Mouse (Mus musculus) cerebellum, adult 9-11 months (tissue): Measurements from ENCODE around the gene Gper1.
A peak's percentile ranks its signal among the peaks of the same experiment; 100 is the strongest.
"Not testable (repeated sequence)": the region's sequence is repeated elsewhere in the genome, so short reads cannot be mapped to it uniquely, and the experiment has no call there.

Source experiments
- DNase-seq: peaks from one replicate; pipeline ENCODE4 v3.0.0; 2022

Gene Gper1

DNA sequence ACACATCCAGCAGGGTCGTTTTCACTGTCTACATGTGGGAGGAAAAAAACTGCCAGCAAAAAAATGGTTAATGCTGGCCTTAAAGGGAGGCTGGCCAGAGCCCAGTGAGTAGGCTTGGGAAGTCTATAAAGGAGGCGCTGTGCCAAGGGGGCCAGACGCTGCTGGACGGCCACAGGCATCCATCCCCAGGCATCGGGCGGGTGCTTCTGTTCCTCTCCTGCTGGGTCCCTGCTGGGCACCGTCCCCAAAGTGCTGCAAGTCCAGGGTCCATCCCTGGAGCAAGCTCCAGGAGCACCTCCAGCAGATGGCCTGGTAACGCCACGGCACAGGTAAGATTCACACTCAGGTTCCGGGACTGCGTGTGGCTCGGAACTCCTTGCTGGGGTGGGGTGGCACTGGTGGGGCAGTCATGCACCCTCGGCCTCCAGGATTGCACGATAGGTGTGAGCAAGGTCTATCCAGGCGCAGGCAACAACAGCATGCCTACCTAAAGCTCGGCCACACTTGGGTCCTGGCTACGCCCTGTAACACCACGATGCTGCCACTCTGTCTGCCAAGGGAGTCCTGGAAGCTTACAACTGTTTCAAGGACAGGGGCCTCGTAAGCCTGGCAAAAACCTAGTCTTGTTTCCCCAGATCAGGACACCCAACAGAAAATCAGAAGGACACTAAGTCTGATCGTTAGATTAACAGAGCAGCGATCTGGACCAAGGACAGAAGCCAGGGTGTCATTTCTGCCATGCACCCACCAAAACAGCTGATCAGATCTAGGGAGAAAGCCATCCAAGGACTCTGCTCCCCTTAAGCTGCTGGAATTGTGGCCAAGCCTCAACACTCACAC is at the start of gene Gper1:
Gene Gper1 (plus strand): TSS at position 126 of the 840 bp plus-strand sequence.
- DNase-seq: peak; percentile 75

GRCm38 (mm10) chr5:139373889-139374444 is 49.0 kb upstream of the Gper1 start:
- DNase-seq: no peak

DNA sequence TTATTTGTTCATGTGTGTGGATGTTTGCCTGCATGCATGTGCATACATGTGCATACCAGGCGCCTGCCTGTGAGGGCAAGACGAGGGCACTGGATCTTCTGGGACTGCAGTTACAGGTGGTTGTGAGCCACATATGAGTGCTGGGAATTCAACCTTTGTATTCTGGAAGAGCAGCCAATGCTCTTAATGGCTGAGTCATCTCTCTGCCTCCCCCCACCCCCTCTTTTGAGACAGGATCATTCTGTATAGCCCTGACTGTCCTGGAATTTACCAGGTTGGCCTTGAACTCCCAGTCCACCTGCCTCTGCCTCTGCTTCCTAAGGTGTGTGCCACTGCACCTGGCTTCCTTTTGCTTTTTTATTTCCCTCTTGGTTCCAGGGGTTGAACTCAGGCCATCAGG is 48.1 kb upstream of the Gper1 start:
- DNase-seq: no peak

DNA sequence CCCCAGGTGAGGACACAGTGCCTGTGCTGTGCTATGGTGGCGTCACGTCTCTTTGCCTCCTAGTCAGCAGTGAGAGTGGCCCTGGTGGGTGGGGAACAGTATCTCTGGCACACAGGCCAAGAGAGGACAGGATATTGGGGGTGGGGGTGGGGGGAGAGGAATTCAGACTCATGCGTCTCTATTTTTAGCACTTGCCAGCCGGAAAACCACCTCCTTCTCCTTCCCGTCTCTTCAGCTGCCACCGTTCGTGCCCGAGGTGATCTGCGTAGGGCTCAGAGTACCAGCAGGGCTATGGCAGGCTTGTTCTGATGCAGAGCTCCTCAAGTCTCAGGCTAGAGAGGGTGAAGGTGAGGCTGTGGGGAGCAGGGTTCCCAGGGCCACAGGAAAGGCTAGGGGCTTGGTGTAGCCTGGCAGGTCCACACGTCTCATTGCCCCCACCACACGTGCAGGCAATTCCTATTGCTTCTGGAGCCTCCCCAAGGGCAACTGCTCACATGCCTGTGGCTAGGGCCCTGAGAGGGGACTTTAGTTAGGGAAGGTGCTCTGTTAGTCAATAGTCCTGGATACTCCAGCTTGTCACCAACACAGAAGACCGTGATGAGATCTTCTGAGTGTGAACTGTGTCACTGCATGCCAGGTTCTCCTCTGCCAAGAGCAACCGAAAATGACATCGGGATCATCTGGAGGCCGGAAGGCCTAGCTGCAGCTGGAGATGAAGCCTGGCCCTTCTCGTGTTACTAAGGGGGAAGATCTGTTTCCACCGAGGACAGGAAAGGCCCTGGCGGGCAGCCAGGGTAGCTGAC is 45.3 kb upstream of the Gper1 start, which contains the start of gene Gpr146:
Gene Gpr146 (plus strand): TSS at position 230 of the 803 bp plus-strand sequence.
- DNase-seq: no peak

DNA sequence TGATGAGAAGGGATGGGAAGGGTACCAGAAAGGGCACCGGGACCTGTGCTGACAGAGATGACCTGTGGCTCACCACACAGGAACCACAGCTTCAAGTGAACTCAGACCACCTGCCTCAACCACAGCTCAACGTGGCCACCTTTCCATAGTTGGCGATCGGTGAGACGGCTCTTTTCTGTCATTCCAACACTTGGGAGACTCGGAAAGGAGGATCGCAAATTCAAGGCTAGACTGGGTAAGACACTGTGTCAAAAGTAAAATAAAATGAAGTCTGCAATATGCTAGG is 44.7 kb upstream of the Gper1 start:
- no peak for DNase-seq

DNA sequence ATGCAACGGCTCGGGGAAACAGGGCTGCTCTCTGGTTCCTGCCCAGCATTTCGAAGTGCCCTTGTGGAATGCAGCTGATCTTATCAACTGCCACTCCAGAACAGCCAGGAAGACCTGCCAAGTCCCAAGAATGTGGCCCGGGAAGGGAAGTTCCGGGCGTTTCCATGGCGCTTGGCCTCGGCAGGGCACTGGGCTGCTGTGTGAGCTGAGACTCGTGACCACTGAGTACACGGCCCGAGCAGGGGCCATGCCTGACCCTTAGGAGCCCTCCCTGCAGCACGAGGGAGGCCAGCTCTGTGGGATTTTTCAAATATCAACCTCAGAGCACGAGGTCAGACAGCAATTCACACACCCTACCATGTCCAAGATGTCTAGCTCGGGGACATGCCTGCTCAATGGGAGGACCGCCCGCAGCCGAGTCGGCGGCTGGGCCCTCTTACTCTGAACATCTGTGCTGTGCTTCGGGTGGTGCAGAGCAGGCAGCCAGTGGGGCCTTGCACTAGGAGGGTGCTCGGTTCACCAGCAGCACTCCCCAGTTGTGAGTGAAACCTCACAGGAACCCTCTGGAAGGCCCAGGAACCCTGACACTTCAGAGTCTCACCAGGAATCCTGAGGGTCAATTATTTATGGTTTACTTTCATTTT is 43.8 kb upstream of the Gper1 start:
- DNase-seq: no peak

DNA sequence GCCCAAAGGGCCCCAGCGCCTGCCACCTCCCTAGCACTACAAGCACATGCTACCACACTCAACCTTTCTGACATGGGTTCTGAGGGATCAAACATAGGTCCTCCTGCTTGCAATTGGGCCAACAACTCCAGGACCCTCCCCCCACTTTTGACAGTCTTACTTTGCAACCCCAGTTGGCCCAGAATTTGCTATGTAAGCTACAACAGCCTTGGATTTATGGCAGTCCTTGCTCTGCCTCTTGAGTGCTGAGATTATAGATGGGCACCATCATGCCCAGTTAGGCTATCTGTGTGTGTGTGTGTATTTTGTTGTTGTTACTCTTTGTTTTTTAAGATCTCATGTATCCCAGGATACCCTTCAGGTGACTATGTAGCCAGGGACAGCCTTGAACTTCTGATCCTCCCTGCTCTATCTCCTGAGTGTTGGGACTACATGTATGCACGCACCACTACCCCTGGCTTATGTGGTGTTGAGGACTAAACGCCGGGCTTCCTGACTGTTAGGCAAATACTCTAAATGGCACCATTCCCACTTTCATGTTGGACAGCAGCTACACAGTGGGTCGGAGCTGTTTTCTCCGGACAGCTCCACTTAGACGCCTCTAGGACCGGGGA is 43.1 kb upstream of the Gper1 start:
- DNase-seq: no peak

- peak; percentile 94 for DNase-seq
These were observed 42.3 kb upstream of the Gper1 start for GRCm38 (mm10) chr5:139380385-139381248.

DNA sequence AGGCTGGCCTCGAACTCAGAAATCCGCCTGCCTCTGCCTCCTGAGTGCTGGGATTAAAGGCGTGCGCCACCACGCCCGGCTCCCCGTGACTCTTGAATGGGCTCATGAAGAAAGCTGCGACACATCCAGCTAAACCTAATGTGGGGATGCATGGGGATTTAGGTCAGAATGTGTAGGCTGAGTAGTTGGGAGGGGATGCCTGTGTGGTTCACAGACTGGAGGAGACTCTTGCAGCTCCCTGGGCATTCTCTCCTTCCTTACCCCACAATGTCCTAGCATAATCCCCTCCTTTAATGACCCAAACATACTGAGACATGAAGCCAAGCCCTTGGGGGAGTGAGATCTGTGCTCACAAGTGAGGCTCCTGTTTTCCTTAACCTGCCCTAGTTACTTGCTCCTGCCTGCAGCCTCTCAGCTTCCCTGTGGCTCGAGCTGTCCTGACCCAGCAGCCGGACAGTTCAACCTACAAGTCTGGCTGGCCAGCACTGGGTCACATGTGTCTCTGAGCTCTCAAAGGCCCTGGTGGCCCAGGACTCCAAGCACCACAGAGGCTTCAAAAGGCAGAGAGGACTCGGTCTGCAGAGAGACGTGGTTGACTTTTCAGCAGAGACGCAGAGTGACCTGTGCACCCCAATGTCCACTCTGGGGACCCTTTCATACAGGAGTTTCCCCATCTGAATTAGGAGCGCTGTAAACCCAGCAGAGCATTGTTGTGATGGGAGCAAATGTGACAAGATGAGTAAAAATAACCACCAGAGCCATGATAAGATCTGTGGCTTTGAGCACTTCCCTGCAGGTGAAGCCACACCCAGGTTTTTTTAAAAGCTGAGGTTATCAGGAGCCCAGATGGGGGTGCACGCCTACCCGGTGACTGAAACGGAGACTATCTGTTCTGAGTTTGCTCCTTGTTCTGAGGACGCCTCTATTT is 41.1 kb upstream of the Gper1 start:
- no peak for DNase-seq

GRCm38 (mm10) chr5:139382760-139383159 is 40.2 kb upstream of the Gper1 start:
- no peak for DNase-seq

DNA sequence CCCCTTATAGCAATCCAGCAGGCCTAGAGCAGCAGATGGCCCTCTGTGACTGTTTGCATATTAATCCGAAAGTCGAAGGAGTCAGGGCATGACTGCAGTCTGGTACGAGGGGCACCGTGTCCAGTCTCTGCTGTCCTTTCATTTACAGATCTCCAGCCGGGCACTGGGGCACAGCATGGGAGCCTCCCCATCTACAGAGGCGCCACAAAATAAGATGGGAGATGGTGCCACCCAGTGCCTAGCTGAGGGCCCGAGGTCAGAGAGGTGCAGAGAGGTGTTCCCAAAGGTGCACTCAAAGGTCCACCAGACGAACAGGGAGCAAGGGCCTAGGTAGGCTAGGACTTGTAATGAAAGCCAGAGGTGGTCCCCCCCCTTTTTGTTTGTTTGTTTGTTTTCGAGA is 39.7 kb upstream of the Gper1 start:
- no peak for DNase-seq

- no peak for DNase-seq
These were observed 38.4 kb upstream of the Gper1 start for GRCm38 (mm10) chr5:139384531-139384930.

DNA sequence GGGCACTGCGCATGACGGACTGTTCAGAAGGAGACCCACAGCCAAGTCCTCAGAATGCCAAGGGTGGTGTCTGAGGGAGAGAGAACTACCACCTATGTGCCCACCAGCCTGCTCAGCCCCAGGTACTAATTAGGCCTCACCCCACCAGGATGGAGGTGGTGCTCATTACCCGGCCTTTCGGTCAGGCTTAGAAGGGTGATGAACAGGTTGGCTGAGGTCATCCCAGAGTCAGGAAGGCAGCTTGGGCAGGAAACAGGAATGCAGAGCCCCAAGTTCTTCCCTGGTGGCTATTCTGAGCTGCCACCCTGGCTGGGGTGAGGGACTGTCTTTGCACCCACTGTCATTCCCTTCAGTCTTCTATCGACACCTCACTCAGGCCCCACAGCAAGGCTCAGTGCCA is 36.9 kb upstream of the Gper1 start:
- DNase-seq: no peak

GRCm38 (mm10) chr5:139387329-139388194 is 35.4 kb upstream of the Gper1 start:
- DNase-seq: no peak

DNA sequence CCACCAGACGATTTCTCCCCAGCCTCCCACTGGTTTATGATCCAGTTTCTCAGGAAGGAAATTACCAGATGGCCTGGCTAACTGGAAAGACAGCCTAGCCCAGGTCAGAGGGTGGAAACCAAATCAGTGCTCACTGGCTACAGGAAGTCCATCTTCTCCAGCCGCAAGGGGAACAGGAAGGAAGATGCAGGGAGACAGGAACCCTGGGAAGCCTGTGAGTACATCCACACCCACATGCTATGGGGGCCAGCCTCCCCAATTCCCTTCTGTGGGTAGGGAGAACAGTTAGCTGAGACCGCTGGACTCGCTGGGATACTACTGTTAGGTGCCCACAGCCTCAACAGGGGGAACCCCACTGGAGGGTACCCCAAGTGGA is 34.8 kb upstream of the Gper1 start:
- DNase-seq: no peak

DNA sequence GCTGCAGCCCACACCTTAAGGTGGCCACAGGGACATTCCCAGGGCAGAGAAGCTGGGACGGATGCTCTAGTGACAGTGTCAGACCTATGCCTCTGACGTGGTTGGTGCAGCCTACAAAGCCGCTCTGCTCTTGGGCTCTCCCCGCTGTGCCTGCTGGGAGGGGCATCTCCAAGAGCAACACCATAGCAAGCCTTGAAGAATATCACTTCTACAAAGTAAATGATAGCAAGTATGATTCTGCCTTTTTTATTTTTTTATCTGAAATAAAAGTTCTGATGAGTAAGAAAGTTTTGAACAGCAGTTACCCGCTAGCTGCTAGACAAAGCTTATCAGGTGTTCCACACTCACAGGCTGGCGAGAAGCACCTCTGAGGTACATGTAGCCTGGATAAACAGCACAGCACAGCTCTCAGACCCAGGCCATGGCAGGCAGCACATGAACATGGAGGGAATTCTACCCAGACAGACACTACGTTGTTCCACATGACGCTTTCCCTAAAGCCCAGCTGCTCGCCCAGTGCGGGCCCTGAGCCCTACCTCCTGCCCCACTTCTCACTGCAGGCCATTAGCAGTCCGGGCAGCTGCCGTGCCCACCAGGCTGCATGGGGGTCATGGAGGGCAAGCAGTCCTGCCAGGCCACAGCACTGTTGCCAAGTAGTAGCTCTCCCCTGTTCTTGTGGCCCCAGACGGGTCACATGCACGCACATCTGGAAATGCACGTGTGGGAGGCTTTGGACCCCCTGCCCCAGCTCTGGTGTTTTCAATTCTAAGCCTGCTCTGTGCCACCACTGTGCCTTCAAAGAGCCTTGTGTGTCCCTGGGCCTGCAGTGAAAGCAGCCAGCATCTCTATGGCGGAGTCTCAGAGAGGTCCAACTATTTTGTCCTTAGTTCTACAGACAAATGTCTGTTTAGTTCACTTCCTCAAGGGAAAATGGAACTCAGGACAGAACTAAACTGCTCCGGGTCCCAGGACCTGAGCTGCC is 34.0 kb upstream of the Gper1 start:
- DNase-seq: no peak

- no peak for DNase-seq
These were observed 33.3 kb upstream of the Gper1 start for GRCm38 (mm10) chr5:139389676-139390061.

DNA sequence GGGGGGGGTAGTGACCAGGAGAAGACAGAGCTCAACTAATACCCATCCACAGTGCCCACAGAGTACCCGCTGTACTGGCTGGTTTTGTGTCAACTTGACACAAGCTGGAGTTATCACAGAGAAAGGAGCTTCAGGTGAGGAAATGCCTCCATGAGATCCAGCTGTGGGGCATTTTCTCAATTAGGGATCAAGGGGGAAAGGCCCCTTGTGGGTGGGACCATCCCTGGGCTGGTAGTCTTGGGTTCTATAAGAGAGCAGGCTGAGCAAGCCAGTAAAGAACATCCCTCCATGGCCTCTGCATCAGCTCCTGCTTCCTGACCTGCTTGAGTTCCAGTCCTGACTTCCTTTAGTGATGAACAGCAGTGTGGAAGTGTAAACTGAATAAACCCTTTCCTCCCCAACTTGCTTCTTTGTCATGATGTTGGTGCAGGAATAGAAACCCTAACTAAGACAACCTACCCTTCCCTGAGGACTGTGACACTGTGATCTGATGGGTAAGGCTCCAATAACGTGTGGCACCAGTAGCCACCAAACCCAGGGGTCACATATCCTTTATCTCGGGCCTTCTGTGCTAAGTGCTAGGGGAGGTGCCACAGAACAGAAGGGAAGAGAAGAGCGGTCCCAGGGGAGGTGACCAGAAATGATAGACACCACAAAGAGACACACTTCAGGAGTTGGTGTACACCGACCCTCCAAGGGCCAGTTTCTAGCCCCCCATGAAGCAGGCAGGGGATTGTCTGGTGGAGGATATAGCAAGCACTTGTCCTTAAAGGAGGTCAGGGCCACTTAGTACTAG is 32.4 kb upstream of the Gper1 start:
- not testable (repeated sequence) for DNase-seq
